Mouse (Mus musculus): ENCODE measurements around the gene Nt5c2.

GRCm38 (mm10) chr19:46979781-46980105 is 35.2 kb downstream of the Nt5c2 start:
- no peak for TF ChIP-seq CTCF (IDR thresholded peaks at IDR 0.05; ENCODE audit: low read depth)
- no peak for TF ChIP-seq EP300 (IDR thresholded peaks at IDR 0.05; ENCODE audit: low read depth)

All from liver, postnatal 0 days (tissue).